Mouse (Mus musculus) cerebellum, adult 8-10 months (tissue): ENCODE measurements around the gene Tcl1b5.
"Not testable (repeated sequence)": the region's sequence is repeated elsewhere in the genome, so short reads cannot be mapped to it uniquely, and the experiment has no call there.

ENCODE experiments used
- DNase-seq: peaks from one replicate; pipeline ENCODE4 v3.0.0; 2022

The Tcl1b5 gene

GRCm38 (mm10) chr12:105176044-105176443, at the start of gene Tcl1b5:
TSS of gene Tcl1b5 (plus strand) at chr12:105176344.
- not testable (repeated sequence) for DNase-seq

GRCm38 (mm10) chr12:105126516-105126915, 49.6 kb upstream of the Tcl1b5 start:
- DNase-seq, result no peak

GRCm38 (mm10) chr12:105127607-105128006, 48.5 kb upstream of the Tcl1b5 start:
- no peak for DNase-seq

- not testable (repeated sequence) for DNase-seq
These were observed 46.5 kb upstream of the Tcl1b5 start for GRCm38 (mm10) chr12:105129494-105130205.

- DNase-seq, result not testable (repeated sequence)
These were observed 42.0 kb upstream of the Tcl1b5 start for GRCm38 (mm10) chr12:105134167-105134566.

GRCm38 (mm10) chr12:105134826-105135225, 41.3 kb upstream of the Tcl1b5 start:
- not testable (repeated sequence) for DNase-seq

- DNase-seq, result not testable (repeated sequence)
These were observed 38.4 kb upstream of the Tcl1b5 start for GRCm38 (mm10) chr12:105137729-105138128.

- DNase-seq, result no peak
These were observed 33.0 kb upstream of the Tcl1b5 start for GRCm38 (mm10) chr12:105143096-105143495.

GRCm38 (mm10) chr12:105144928-105145327, 31.2 kb upstream of the Tcl1b5 start:
- not testable (repeated sequence) for DNase-seq

GRCm38 (mm10) chr12:105145714-105146113, 30.4 kb upstream of the Tcl1b5 start, which contains the start of gene Tcl1b2:
TSS of gene Tcl1b2 (plus strand) at chr12:105146014.
- DNase-seq, result no peak

GRCm38 (mm10) chr12:105155286-105155685, 20.9 kb upstream of the Tcl1b5 start:
- DNase-seq, result not testable (repeated sequence)

- no peak for DNase-seq
These were observed 17.3 kb upstream of the Tcl1b5 start for GRCm38 (mm10) chr12:105158842-105159241.

GRCm38 (mm10) chr12:105159390-105159789, 16.8 kb upstream of the Tcl1b5 start, which contains the start of gene Tcl1b1:
TSS of gene Tcl1b1 (plus strand) at chr12:105159690.
- DNase-seq, result no peak

GRCm38 (mm10) chr12:105166734-105167133, 9.4 kb upstream of the Tcl1b5 start:
- DNase-seq, result no peak

- no peak for DNase-seq
These were observed 2.8 kb upstream of the Tcl1b5 start for GRCm38 (mm10) chr12:105173366-105173765.

GRCm38 (mm10) chr12:105174318-105174717, 1.8 kb upstream of the Tcl1b5 start:
- peak; percentile 5 for DNase-seq

GRCm38 (mm10) chr12:105181040-105181644, 5.0 kb downstream of the Tcl1b5 start:
- DNase-seq, result not testable (repeated sequence)

GRCm38 (mm10) chr12:105188980-105189379, 12.8 kb downstream of the Tcl1b5 start:
- not testable (repeated sequence) for DNase-seq

- DNase-seq, result not testable (repeated sequence)
These were observed 14.6 kb downstream of the Tcl1b5 start, which contains the start of gene Tcl1b3 for GRCm38 (mm10) chr12:105190743-105191142. TSS of gene Tcl1b3 (plus strand) at chr12:105191043.

- not testable (repeated sequence) for DNase-seq
These were observed 23.7 kb downstream of the Tcl1b5 start for GRCm38 (mm10) chr12:105199684-105200497.

- DNase-seq, result not testable (repeated sequence)
These were observed 25.5 kb downstream of the Tcl1b5 start, which contains the start of gene Tcl1b4 for GRCm38 (mm10) chr12:105201657-105202056. TSS of gene Tcl1b4 (plus strand) at chr12:105201957.

- no peak for DNase-seq
These were observed 30.9 kb downstream of the Tcl1b5 start for GRCm38 (mm10) chr12:105207071-105207470.

GRCm38 (mm10) chr12:105208441-105208840, 32.3 kb downstream of the Tcl1b5 start:
- DNase-seq, result no peak
